Mouse (Mus musculus): ENCODE measurements around the gene Usp33. TPM values are rescaled to one million over a fixed set of nuclear protein-coding genes. Genes with fewer than 3 reads are reported as not detected.

The Usp33 gene
- total RNA-seq, 2 experiments from 2014 or later, result 17.6 to 18.1 TPM

GRCm38 (mm10) chr3:152339862-152340557 lies 6.3 kb upstream of the Usp33 start, which contains the start of gene Miga1:
Gene Miga1, minus strand, starts transcription at chr3:152340407.
- peak; percentile 56 for DNase-seq (ENCODE audit: low spot score)

GRCm38 (mm10) chr3:152342961-152343517 lies 3.2 kb upstream of the Usp33 start:
- no peak for DNase-seq (ENCODE audit: low spot score)

GRCm38 (mm10) chr3:152346633-152347141 lies 409 bp downstream of the Usp33 start:
- peak; percentile 55 for DNase-seq (ENCODE audit: low spot score)

GRCm38 (mm10) chr3:152347227-152347626 lies 949 bp downstream of the Usp33 start:
- DNase-seq (ENCODE audit: low spot score), result no peak

GRCm38 (mm10) chr3:152348011-152348830 lies 1.9 kb downstream of the Usp33 start:
- DNase-seq (ENCODE audit: low spot score), result no peak

- no peak for DNase-seq (ENCODE audit: low spot score)
These were observed 4.2 kb downstream of the Usp33 start for GRCm38 (mm10) chr3:152350431-152350830.

GRCm38 (mm10) chr3:152350966-152351365 lies 4.7 kb downstream of the Usp33 start:
- DNase-seq (ENCODE audit: low spot score), result no peak

GRCm38 (mm10) chr3:152352289-152352688 lies 6.0 kb downstream of the Usp33 start:
- DNase-seq (ENCODE audit: low spot score), result no peak

- DNase-seq (ENCODE audit: low spot score), result no peak
These were observed 7.3 kb downstream of the Usp33 start for GRCm38 (mm10) chr3:152353434-152354177.

- no peak for DNase-seq (ENCODE audit: low spot score)
These were observed 9.1 kb downstream of the Usp33 start for GRCm38 (mm10) chr3:152355361-152355760.

- DNase-seq (ENCODE audit: low spot score), result no peak
These were observed 10.5 kb downstream of the Usp33 start for GRCm38 (mm10) chr3:152356751-152357150.

GRCm38 (mm10) chr3:152359151-152359550 lies 12.9 kb downstream of the Usp33 start:
- DNase-seq (ENCODE audit: low spot score), result peak; percentile 46

GRCm38 (mm10) chr3:152364181-152364580 lies 17.9 kb downstream of the Usp33 start:
- DNase-seq (ENCODE audit: low spot score), result no peak

- DNase-seq (ENCODE audit: low spot score), result no peak
These were observed 29.8 kb downstream of the Usp33 start for GRCm38 (mm10) chr3:152376063-152376462.

GRCm38 (mm10) chr3:152384106-152384505 lies 37.8 kb downstream of the Usp33 start:
- no peak for DNase-seq (ENCODE audit: low spot score)

- peak; percentile 85 for DNase-seq (ENCODE audit: low spot score)
These were observed 49.3 kb downstream of the Usp33 start, which contains the start of gene Zzz3 for GRCm38 (mm10) chr3:152395350-152396277. Gene Zzz3, plus strand, starts transcription at chr3:152395473.

- peak; percentile 97 for DNase-seq (ENCODE audit: low spot score)
These were observed 50.2 kb downstream of the Usp33 start for GRCm38 (mm10) chr3:152396278-152396987.

GRCm38 (mm10) chr3:152396988-152397314 lies 50.7 kb downstream of the Usp33 start:
- peak; percentile 34 for DNase-seq (ENCODE audit: low spot score)

GRCm38 (mm10) chr3:152397335-152397940 lies 51.2 kb downstream of the Usp33 start:
- DNase-seq (ENCODE audit: low spot score), result no peak
